Mouse (Mus musculus) lung, embryonic 15.5 days (tissue): ENCODE measurements around the gene Ly6f. TPM values are rescaled to one million over a fixed set of nuclear protein-coding genes. Genes with fewer than 3 reads are reported as not detected.

Experiments
- polyA plus RNA-seq: library from polyadenylated mRNA; unstranded; fragments of >200 nt; fragmentation: Nextera tagmentation; extraction: Ambion mirVana; gene quantifications from 2 replicates; pipeline ENCODE4 v1.2.1, GENCODE M21; 2015

Ly6f gene
- polyA plus RNA-seq, 1 experiment from 2014 or later: not detected

Other genes with a start within 250 kb of the Ly6f start
- 17.0 and 18.6 TPM in 2 replicates for gene Ly6c1, start 219.6 kb upstream of the Ly6f start, polyA plus RNA-seq
- 1.9 and 3.8 TPM in 2 replicates for gene Ly6c2, start 156.5 kb upstream of the Ly6f start, polyA plus RNA-seq
- 0.29 TPM in 1 of 2 replicates, not detected in the other for gene Ly6g, start 113.2 kb upstream of the Ly6f start, polyA plus RNA-seq
- 0.16 TPM in 1 of 2 replicates, not detected in the other for gene BC025446, start 52.0 kb upstream of the Ly6f start, polyA plus RNA-seq